Mouse (Mus musculus): ENCODE data around the gene Eps8l3.

GRCm38 (mm10) chr3:107835301-107835700 is 41.7 kb upstream of the Eps8l3 start:
- no peak for TF ChIP-seq CTCF (IDR thresholded peaks at IDR 0.05; ENCODE audit: borderline replicate concordance, insufficient read depth, low read depth, low read length)
- TF ChIP-seq POLR2A (IDR thresholded peaks at IDR 0.05; ENCODE audit: borderline replicate concordance, insufficient read depth, low read length): no peak

Measured in cerebellum, adult 2 months (tissue).